Mouse (Mus musculus) hindbrain, embryonic 12.5 days (tissue): ENCODE measurements around the gene Ntm. TPM values are rescaled to one million over a fixed set of nuclear protein-coding genes. Genes with fewer than 3 reads are reported as not detected.
A peak's percentile ranks its signal among the peaks of the same experiment; 100 is the strongest.

ENCODE experiments used
- ATAC-seq: fragments of 200-750 bp; cut with Nextera tagmentation; 2 replicates; pipeline ENCODE4 v1.8.0; 2017; ENCODE audit warnings: moderate TSS enrichment; ENCODE audit not compliant: low FRiP score
- H3K27ac ChIP-seq: fragments of 300-500 bp; sonication (generic); 2 replicates; pipeline ENCODE4 v1.5.1; 2016; ENCODE audit warnings: mild to moderate bottlenecking
- H3K27me3 ChIP-seq: fragments of 300-500 bp; sonication (generic); 2 replicates; pipeline ENCODE4 v1.6.1; 2016; ENCODE audit warnings: mild to moderate bottlenecking
- H3K36me3 ChIP-seq: fragments of 300-500 bp; sonication (generic); 2 replicates; pipeline ENCODE4 v1.6.1; 2016; ENCODE audit warnings: mild to moderate bottlenecking
- H3K4me1 ChIP-seq: fragments of 300-500 bp; sonication (generic); 2 replicates; pipeline ENCODE4 v1.6.1; 2016
- H3K4me2 ChIP-seq: fragments of 300-500 bp; sonication (generic); replicated peaks from 2 replicates; pipeline ENCODE4 v1.6.1; 2016; ENCODE audit warnings: mild to moderate bottlenecking
- H3K4me3 ChIP-seq: fragments of 300-500 bp; sonication (generic); 2 replicates; pipeline ENCODE4 v1.5.1; 2016; ENCODE audit warnings: mild to moderate bottlenecking
- H3K9ac ChIP-seq: fragments of 300-500 bp; sonication (generic); 2 replicates; pipeline ENCODE4 v1.6.1; 2016; ENCODE audit warnings: mild to moderate bottlenecking, moderate library complexity
- H3K9me3 ChIP-seq: fragments of 300-500 bp; sonication (generic); replicated peaks from 2 replicates; pipeline ENCODE4 v1.6.1; 2016; ENCODE audit warnings: mild to moderate bottlenecking
- WGBS: fragments of 180-500 bp; shearing (Covaris S2); methylation state at CpG from one replicate; pipeline ENCODE4 v1.1.7; 2016; 5-methylcytosine and 5-hydroxymethylcytosine counted together
- polyA plus RNA-seq: library from polyadenylated mRNA; unstranded; fragments of >200 nt; fragmentation: Nextera tagmentation; extraction: Ambion mirVana; gene quantifications from 2 replicates; pipeline ENCODE4 v1.2.1, GENCODE M21; 2016

Gene Ntm
- polyA plus RNA-seq, 1 experiment from 2014 or later: 61.3 TPM

- Histone ChIP-seq H3K4me1 (no peaks in the 10 kb centered on the region), H3K27me3 (no peaks in the 10 kb centered on the region), H3K9me3 (no peaks in the 10 kb centered on the region), H3K9ac (no peak overlapping the region), H3K4me2 (no peak overlapping the region), H3K4me3 (no peak overlapping the region), H3K27ac (no peak overlapping the region), H3K36me3 (no peaks in the 10 kb centered on the region)
- 22% methylated on average over 3 of the region's 3 CpGs for WGBS
- ATAC-seq: no peak
These were observed 630.4 kb downstream of the Ntm start for GRCm38 (mm10) chr9:29332296-29333090.

GRCm38 (mm10) chr9:29330486-29330885 lies 632.5 kb downstream of the Ntm start:
- H3K9me3 ChIP-seq: no peaks in the 10 kb centered on the region
- H3K9ac ChIP-seq: no peak overlapping the region
- no peaks in the 10 kb centered on the region for H3K36me3 ChIP-seq
- no peak overlapping the region for H3K4me2 ChIP-seq
- no peaks in the 10 kb centered on the region for H3K27me3 ChIP-seq
- H3K4me1 ChIP-seq: no peaks in the 10 kb centered on the region
- WGBS: 90% methylated on average over 3 of the region's 3 CpGs
- no peak overlapping the region for H3K4me3 ChIP-seq
- H3K27ac ChIP-seq: no peak overlapping the region
- ATAC-seq: no peak

- WGBS: 87% methylated on average over 3 of the region's 3 CpGs
- H3K27me3 ChIP-seq: no peaks in the 10 kb centered on the region
These were observed 636.7 kb downstream of the Ntm start for GRCm38 (mm10) chr9:29326283-29326682.

GRCm38 (mm10) chr9:29325137-29325536 lies 637.8 kb downstream of the Ntm start:
- H3K4me1 ChIP-seq: no peaks in the 10 kb centered on the region
- H3K9me3 ChIP-seq: no peaks in the 10 kb centered on the region
- no peak overlapping the region for H3K4me2 ChIP-seq
- H3K4me3 ChIP-seq: no peak overlapping the region
- H3K27me3 ChIP-seq: no peaks in the 10 kb centered on the region
- H3K27ac ChIP-seq: no peak overlapping the region
- no peaks in the 10 kb centered on the region for H3K36me3 ChIP-seq
- ATAC-seq: no peak
- H3K9ac ChIP-seq: no peak overlapping the region
- WGBS: 89% methylated on average over 8 of the region's 8 CpGs

More at GRCm38 (mm10) chr9:29326283-29326682, 636.7 kb downstream of the Ntm start:
- H3K9me3 ChIP-seq: no peaks in the 10 kb centered on the region
- H3K4me1 ChIP-seq: no peaks in the 10 kb centered on the region
- no peak overlapping the region for H3K4me2 ChIP-seq
- no peak for ATAC-seq
- no peaks in the 10 kb centered on the region for H3K36me3 ChIP-seq
- H3K27ac ChIP-seq: no peak overlapping the region
- H3K4me3 ChIP-seq: no peak overlapping the region
- no peak overlapping the region for H3K9ac ChIP-seq

- H3K27me3 ChIP-seq: 0 out of 2 replicates have a peak, but pooled peaks cover 5% of the 10 kb centered on the region
- ATAC-seq: no peak
- H3K9ac ChIP-seq: no peak overlapping the region
- H3K4me2 ChIP-seq: no peak overlapping the region
- H3K4me3 ChIP-seq: no peak overlapping the region
- peaks cover 24% of the 10 kb centered on the region for H3K4me1 ChIP-seq
- no peaks in the 10 kb centered on the region for H3K9me3 ChIP-seq
- no peak overlapping the region for H3K27ac ChIP-seq
- H3K36me3 ChIP-seq: no peaks in the 10 kb centered on the region
- 80% methylated on average over 1 of the region's 1 CpGs for WGBS
These were observed 643.7 kb downstream of the Ntm start for GRCm38 (mm10) chr9:29319197-29319596.

- WGBS: 65% methylated on average over 8 of the region's 8 CpGs
- Histone ChIP-seq H3K9ac (no peak overlapping the region), H3K27me3 (0 out of 2 replicates have a peak, but pooled peaks cover 5% of the 10 kb centered on the region), H3K4me3 (no peak overlapping the region), H3K27ac (no peak overlapping the region), H3K4me2 (no peak overlapping the region), H3K9me3 (no peaks in the 10 kb centered on the region), H3K4me1 (peaks cover 24% of the 10 kb centered on the region), H3K36me3 (no peaks in the 10 kb centered on the region)
- ATAC-seq: no peak
These were observed 644.2 kb downstream of the Ntm start for GRCm38 (mm10) chr9:29318676-29319162.

- Histone ChIP-seq H3K9me3 (no peaks in the 10 kb centered on the region), H3K36me3 (no peaks in the 10 kb centered on the region), H3K9ac (no peak overlapping the region), H3K27ac (0 out of 2 replicates have a peak overlapping the region, but pooled peaks have one; percentile 24), H3K4me3 (no peak overlapping the region), H3K4me2 (no peak overlapping the region), H3K27me3 (0 out of 2 replicates have a peak, but pooled peaks cover 5% of the 10 kb centered on the region), H3K4me1 (peaks cover 24% of the 10 kb centered on the region)
- WGBS: 20% methylated on average over 3 of the region's 3 CpGs
- ATAC-seq: peak; percentile 67; the same call in 1 of the 2 replicates
These were observed 645.3 kb downstream of the Ntm start for GRCm38 (mm10) chr9:29317623-29318022.

- H3K36me3 ChIP-seq: no peaks in the 10 kb centered on the region
- no peaks in the 10 kb centered on the region for H3K9me3 ChIP-seq
- no peak overlapping the region for H3K4me2 ChIP-seq
- 0 out of 2 replicates have a peak, but pooled peaks cover 5% of the 10 kb centered on the region for H3K27me3 ChIP-seq
- no peak overlapping the region for H3K4me3 ChIP-seq
- 0 out of 2 replicates have a peak, but pooled peaks have one; percentile 44 for ATAC-seq
- H3K4me1 ChIP-seq: peaks cover 27% of the 10 kb centered on the region
- 41% methylated on average over 8 of the region's 8 CpGs for WGBS
- H3K27ac ChIP-seq: peak overlapping the region; percentile 57
- H3K9ac ChIP-seq: no peak overlapping the region
These were observed 647.1 kb downstream of the Ntm start for GRCm38 (mm10) chr9:29315842-29316241.

- WGBS: 9% methylated on average over 2 of the region's 2 CpGs
- H3K27ac ChIP-seq: no peak overlapping the region
- no peak overlapping the region for H3K9ac ChIP-seq
These were observed 656.0 kb downstream of the Ntm start for GRCm38 (mm10) chr9:29306961-29307360.

GRCm38 (mm10) chr9:29298340-29298739 lies 664.6 kb downstream of the Ntm start:
- Histone ChIP-seq H3K4me2 (no peak overlapping the region), H3K9me3 (no peaks in the 10 kb centered on the region), H3K9ac (no peak overlapping the region), H3K27ac (no peak overlapping the region), H3K36me3 (no peaks in the 10 kb centered on the region), H3K4me1 (no peaks in the 10 kb centered on the region), H3K27me3 (no peaks in the 10 kb centered on the region), H3K4me3 (no peak overlapping the region)
- WGBS: 73% methylated on average over 3 of the region's 3 CpGs
- no peak for ATAC-seq

More at GRCm38 (mm10) chr9:29306961-29307360, 656.0 kb downstream of the Ntm start:
- no peaks in the 10 kb centered on the region for H3K9me3 ChIP-seq
- no peaks in the 10 kb centered on the region for H3K27me3 ChIP-seq
- no peaks in the 10 kb centered on the region for H3K36me3 ChIP-seq
- no peak for ATAC-seq
- 0 out of 2 replicates have a peak, but pooled peaks cover 6% of the 10 kb centered on the region for H3K4me1 ChIP-seq
- H3K4me3 ChIP-seq: no peak overlapping the region
- H3K4me2 ChIP-seq: no peak overlapping the region

- 90% methylated on average over 3 of the region's 3 CpGs for WGBS
- no peak for ATAC-seq
- no peaks in the 10 kb centered on the region for H3K36me3 ChIP-seq
- no peaks in the 10 kb centered on the region for H3K4me1 ChIP-seq
- H3K27me3 ChIP-seq: no peaks in the 10 kb centered on the region
- no peaks in the 10 kb centered on the region for H3K9me3 ChIP-seq
- H3K9ac ChIP-seq: no peak overlapping the region
- no peak overlapping the region for H3K4me2 ChIP-seq
- no peak overlapping the region for H3K4me3 ChIP-seq
- H3K27ac ChIP-seq: no peak overlapping the region
These were observed 666.2 kb downstream of the Ntm start for GRCm38 (mm10) chr9:29296752-29297151.

- Histone ChIP-seq H3K4me2 (no peak overlapping the region), H3K36me3 (no peaks in the 10 kb centered on the region), H3K27ac (no peak overlapping the region), H3K9me3 (no peaks in the 10 kb centered on the region), H3K27me3 (no peaks in the 10 kb centered on the region), H3K4me1 (no peaks in the 10 kb centered on the region), H3K4me3 (no peak overlapping the region), H3K9ac (no peak overlapping the region)
- 86% methylated on average over 7 of the region's 7 CpGs for WGBS
- ATAC-seq: no peak
These were observed 674.8 kb downstream of the Ntm start for GRCm38 (mm10) chr9:29288003-29288704.
